Mouse (Mus musculus): ENCODE results near the gene Nexmif. TPM values are rescaled to one million over a fixed set of nuclear protein-coding genes. Genes with fewer than 3 reads are reported as not detected.

Gene Nexmif
- polyA plus RNA-seq, 1 experiment from 2014 or later = 0.82 TPM

DNA sequence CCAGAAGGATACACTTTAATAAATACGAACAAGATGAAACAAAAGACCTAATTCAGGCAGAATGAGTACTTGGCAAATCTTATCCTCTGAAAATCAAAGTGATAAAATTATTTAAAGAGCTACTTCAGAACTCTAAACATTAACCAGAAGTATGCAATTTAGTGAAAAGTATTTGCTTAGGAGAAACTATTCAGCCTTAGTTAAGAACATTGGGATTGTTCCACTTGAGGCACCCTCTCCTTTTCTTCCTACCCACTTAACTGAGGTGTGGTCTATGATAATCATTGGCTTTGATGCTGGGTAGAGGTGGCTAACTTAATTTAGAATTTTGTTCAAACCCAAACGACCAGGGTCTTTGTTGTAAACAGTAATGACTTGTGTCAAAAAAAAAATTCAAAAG lies 146.1 kb downstream of the Nexmif start:
- Histone ChIP-seq H3K27me3 (replicated peaks) (no peaks in the 10 kb centered on the region), H3K4me1 (no peaks in the 10 kb centered on the region), H3K9me3 (no peaks in the 10 kb centered on the region), H3K9ac (no peak overlapping the region), H3K36me3 (no peaks in the 10 kb centered on the region), H3K27ac (no peak overlapping the region), H3K4me2 (no peak overlapping the region), H3K4me3 (replicated peaks) (no peak overlapping the region)
- ATAC-seq (ENCODE audit: insufficient read depth, low FRiP score, low read depth) = no peak
- WGBS = 52% methylated on average over 2 of the region's 2 CpGs

DNA sequence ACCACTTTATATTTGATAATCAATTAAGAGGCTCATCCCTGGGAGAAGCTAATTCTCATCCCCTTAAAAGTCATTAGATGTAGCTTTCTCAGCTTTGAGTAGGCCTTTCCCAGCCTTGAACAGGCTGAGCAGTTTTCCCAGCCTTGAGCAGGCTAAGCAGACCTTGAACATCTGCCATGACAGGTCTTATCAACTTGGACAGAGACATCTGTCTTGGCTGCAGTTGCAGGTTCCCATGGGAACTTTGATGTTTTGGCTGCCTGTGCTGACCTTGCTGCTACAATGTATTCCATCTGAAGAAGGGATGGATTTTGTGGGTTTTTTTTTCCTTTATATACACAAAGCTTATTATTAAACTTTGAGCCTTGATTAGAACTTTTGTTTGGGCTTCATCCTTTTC lies 160.7 kb downstream of the Nexmif start:
- Histone ChIP-seq H3K27ac (no peak overlapping the region), H3K27me3 (replicated peaks) (0 out of 2 replicates have a peak, but pooled peaks cover 6% of the 10 kb centered on the region), H3K9me3 (no peaks in the 10 kb centered on the region), H3K36me3 (no peaks in the 10 kb centered on the region), H3K4me2 (no peak overlapping the region), H3K4me1 (no peaks in the 10 kb centered on the region), H3K4me3 (replicated peaks) (no peak overlapping the region), H3K9ac (no peak overlapping the region)
- no peak for ATAC-seq (ENCODE audit: insufficient read depth, low FRiP score, low read depth)

DNA sequence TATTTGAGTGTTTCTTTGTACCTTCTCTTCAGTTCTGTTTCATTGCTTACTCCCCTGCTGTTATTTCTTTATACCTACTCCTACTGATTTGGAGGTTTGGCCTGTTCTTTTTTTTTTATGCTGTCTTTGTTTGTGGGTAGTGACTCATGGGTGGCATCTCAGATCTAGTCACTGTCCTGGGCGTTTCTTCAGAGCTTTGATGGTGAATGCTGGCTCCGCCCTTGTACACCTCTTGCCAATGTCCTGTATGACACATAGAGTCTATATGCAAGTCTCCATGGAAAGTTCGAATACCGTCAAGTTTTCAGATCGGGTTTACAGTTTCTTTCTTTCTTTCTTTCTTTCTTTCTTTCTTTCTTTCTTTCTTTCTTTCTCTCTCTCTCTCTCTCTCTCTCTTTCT lies 167.1 kb downstream of the Nexmif start:
- no peak overlapping the region for H3K27ac ChIP-seq
- no peaks in the 10 kb centered on the region for H3K4me1 ChIP-seq
- ATAC-seq (ENCODE audit: insufficient read depth, low FRiP score, low read depth) = no peak
- WGBS = 82% methylated on average over 5 of the region's 5 CpGs
- H3K9me3 ChIP-seq = no peaks in the 10 kb centered on the region
- no peak overlapping the region for H3K4me2 ChIP-seq
- H3K9ac ChIP-seq = no peak overlapping the region
- H3K27me3 ChIP-seq (replicated peaks) = no peaks in the 10 kb centered on the region
- no peaks in the 10 kb centered on the region for H3K36me3 ChIP-seq
- H3K4me3 ChIP-seq (replicated peaks) = no peak overlapping the region

DNA sequence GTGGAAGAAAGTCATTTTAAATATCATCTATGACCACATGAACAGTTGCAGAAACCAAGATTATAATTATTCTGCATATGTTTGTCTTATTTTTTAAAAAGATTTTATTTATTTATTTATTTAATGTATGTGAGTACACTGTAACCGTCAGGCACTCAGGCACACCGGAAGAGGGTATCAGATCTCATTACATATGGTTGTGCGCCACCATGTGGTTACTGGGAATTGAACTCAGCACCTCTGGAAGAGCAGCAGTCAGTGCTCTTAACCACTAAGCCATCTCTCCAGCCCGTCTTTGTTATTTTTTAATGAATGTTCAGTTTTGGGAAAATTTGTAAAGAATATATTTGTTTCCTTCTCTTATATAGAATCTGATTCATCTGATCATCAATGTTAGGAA lies 168.2 kb downstream of the Nexmif start:
- Histone ChIP-seq H3K27ac (no peak overlapping the region), H3K27me3 (replicated peaks) (no peaks in the 10 kb centered on the region), H3K4me1 (no peaks in the 10 kb centered on the region), H3K4me3 (replicated peaks) (no peak overlapping the region), H3K9ac (no peak overlapping the region), H3K9me3 (no peaks in the 10 kb centered on the region), H3K36me3 (no peaks in the 10 kb centered on the region), H3K4me2 (no peak overlapping the region)
- ATAC-seq (ENCODE audit: insufficient read depth, low FRiP score, low read depth) = no peak
- WGBS = 39% methylated on average over 4 of the region's 4 CpGs

MicroRNAs encoded within 50 kb of the gene (microRNA counts, 519-probe panel; counts per million panel counts)
- microRNA mmu-miR-672 = 1,799 counts per million, percentile 15 among the panel's probes with 10 or more counts

Small RNA genes within 50 kb of the gene (microRNA-seq; reads per million reads assigned to microRNA genes)
- not detected for gene Gm24993
- gene Mir672 = 73.2 reads per million, percentile 46 among the genes with 10 or more reads in this experiment

Other genes starting within 250 kb of the Nexmif start
- 30.6 and 34.3 TPM in 2 replicates for gene Rlim, start 219.9 kb downstream of the Nexmif start, polyA plus RNA-seq (2015; fragmentation: Nextera tagmentation; extraction: Ambion mirVana)
- gene Abcb7, start 212.7 kb upstream of the Nexmif start, polyA plus RNA-seq (2015; fragmentation: Nextera tagmentation; extraction: Ambion mirVana) = 7.9 and 8.1 TPM in 2 replicates

All from stomach, embryonic 15.5 days (tissue).